ENCODE assay signal across 8 mouse cellular contexts in genomic region chr5:89701241-89702007, GRCm38 (mm10).
DNase-seq lines count a peak whose midpoint lies in the region; ATAC-seq lines count a peak whose summit lies in the region.
"Had no signal": no experiment of that assay in that cellular context is flagged by ENCODE, and none has a peak within 500 bp of the region (broad histone marks: within the 10 kb centered on the region; RNA-seq: fewer than 3 reads in every experiment).

No protein-coding gene starts in this region.

- H3K9me3 ChIP-seq in forebrain, embryonic 13.5 days (replicated peaks), result peaks cover 6% of the 10 kb centered on the region; the same call in 1 of the 2 replicates
- no peaks in the 10 kb centered on the region for H3K9me3 ChIP-seq in lung, embryonic 15.5 days
- H3K9me3 ChIP-seq in stomach, embryonic 16.5 days (replicated peaks; ENCODE audit: control insufficient read depth, low read length), result no peaks in the 10 kb centered on the region

- H3K9ac ChIP-seq in forebrain, embryonic 13.5 days, result no peak overlapping the region
- H3K9ac ChIP-seq in lung, embryonic 15.5 days, result no peak overlapping the region
- H3K9ac ChIP-seq in stomach, embryonic 16.5 days (ENCODE audit: low read length), result no peak overlapping the region

- peaks cover 49% of the 10 kb centered on the region for H3K4me1 ChIP-seq in forebrain, embryonic 13.5 days
- H3K4me1 ChIP-seq in lung, embryonic 15.5 days, result peaks cover 13% of the 10 kb centered on the region
- H3K4me1 ChIP-seq in stomach, embryonic 16.5 days (ENCODE audit: control insufficient read depth, insufficient read depth, low read length), result no peaks in the 10 kb centered on the region

- H3K27ac ChIP-seq in forebrain, embryonic 13.5 days, result peak overlapping the region; percentile 69
- H3K27ac ChIP-seq in lung, embryonic 15.5 days, result no peak overlapping the region
- H3K27ac ChIP-seq in stomach, embryonic 16.5 days (ENCODE audit: low read length), result no peak overlapping the region
- H3K27ac ChIP-seq: kidney, postnatal 0 days had no signal

- no peak overlapping the region for H3K4me3 ChIP-seq in forebrain, embryonic 13.5 days
- no peak overlapping the region for H3K4me3 ChIP-seq in lung, embryonic 15.5 days
- no peak overlapping the region for H3K4me3 ChIP-seq in stomach, embryonic 16.5 days (replicated peaks; ENCODE audit: low read length)

- ATAC-seq in forebrain, embryonic 13.5 days, result peak; percentile 91
- ATAC-seq in lung, embryonic 15.5 days (ENCODE audit: borderline replicate concordance, extremely low read depth, low FRiP score, low TSS enrichment), result peak; percentile 50; the same call in 1 of the 2 replicates
- peak; percentile 50; the same call in 1 of the 2 replicates for ATAC-seq in stomach, embryonic 16.5 days (ENCODE audit: insufficient read depth, low FRiP score)

- DNase-seq in Muller cell, postnatal 12 days (ENCODE audit: inconsistent ontology term), result peak; percentile 85
- DNase-seq in adrenal gland, adult 2 months, result peak; percentile 51
- DNase-seq in kidney, postnatal 10 days, result peak; percentile 71
- no peak for DNase-seq in embryo, embryonic 9.5 days (ENCODE audit: extremely low spot score)

- 31% methylated on average over 9 of the region's 9 CpGs for WGBS in forebrain, embryonic 13.5 days
- 45% methylated on average over 9 of the region's 9 CpGs for WGBS in lung, embryonic 15.5 days
- 71% methylated on average over 9 of the region's 9 CpGs for WGBS in stomach, embryonic 16.5 days

- no peaks in the 10 kb centered on the region for H3K27me3 ChIP-seq in forebrain, embryonic 13.5 days
- H3K27me3 ChIP-seq in lung, embryonic 15.5 days, result no peaks in the 10 kb centered on the region
- H3K27me3 ChIP-seq in stomach, embryonic 16.5 days (ENCODE audit: control insufficient read depth, insufficient read depth, low read length), result no peaks in the 10 kb centered on the region

- peak overlapping the region; percentile 38 for H3K4me2 ChIP-seq in forebrain, embryonic 13.5 days
- H3K4me2 ChIP-seq in lung, embryonic 15.5 days, result no peak overlapping the region
- H3K4me2 ChIP-seq in stomach, embryonic 16.5 days (ENCODE audit: low read depth, low read length), result no peak overlapping the region

- no peaks in the 10 kb centered on the region for H3K36me3 ChIP-seq in forebrain, embryonic 13.5 days (ENCODE audit: poor library complexity, severe bottlenecking)
- H3K36me3 ChIP-seq in lung, embryonic 15.5 days, result no peaks in the 10 kb centered on the region
- H3K36me3 ChIP-seq in stomach, embryonic 16.5 days (ENCODE audit: control insufficient read depth, insufficient read depth, low read length), result no peaks in the 10 kb centered on the region
